Comparison of ENCODE assay signal across 20 mouse cellular contexts in genomic region chr6:115878694-115879093, GRCm38 (mm10). TPM values are rescaled to one million over a fixed set of nuclear protein-coding genes. Genes with fewer than 3 reads are reported as not detected.
DNase-seq lines count a peak whose midpoint lies in the region; ATAC-seq and TF ChIP-seq lines count a peak whose summit lies in the region.
"Had no signal": no experiment of that assay in that cellular context is flagged by ENCODE, and none has a peak within 500 bp of the region (broad histone marks: within the 10 kb centered on the region; RNA-seq: fewer than 3 reads in every experiment).

No protein-coding gene starts in this region.

- H3K9ac ChIP-seq in heart, adult 2 months (ENCODE audit: low read depth, low read length), result no peak overlapping the region
- no peak overlapping the region for H3K9ac ChIP-seq in heart, postnatal 0 days (replicated peaks; ENCODE audit: low read depth, low read length)
- H3K9ac ChIP-seq in lung, postnatal 0 days (replicated peaks; ENCODE audit: low read depth), result no peak overlapping the region
- no peak overlapping the region for H3K9ac ChIP-seq in hindbrain, postnatal 0 days (replicated peaks; ENCODE audit: low read length)
- H3K9ac ChIP-seq: limb, embryonic 15.5 days; liver, embryonic 15.5 days; midbrain, embryonic 13.5 days; neural tube, embryonic 12.5 days had no signal

- DNase-seq in heart, adult 2 months, result no peak
- DNase-seq in heart, postnatal 10 days, result no peak
- no peak for DNase-seq in heart, postnatal 0 days (ENCODE audit: low spot score)
- no peak for DNase-seq in heart, embryonic 10.5 days (ENCODE audit: low spot score)
- DNase-seq in lung, postnatal 0 days (ENCODE audit: low spot score), result peak; percentile 46
- DNase-seq in lung, postnatal 4 days, result no peak
- DNase-seq in hindbrain, postnatal 0 days (ENCODE audit: low spot score), result no peak
- DNase-seq: adrenal gland, postnatal 36 days; cerebellum, adult 18-20 months; right cerebral cortex, adult 18-20 months; thymus, postnatal 36 days had no signal

- no peak for ATAC-seq in heart, postnatal 0 days (ENCODE audit: insufficient read depth, low read depth)
- peak; percentile 43; the same call in 1 of the 2 replicates for ATAC-seq in lung, postnatal 0 days
- ATAC-seq in hindbrain, postnatal 0 days, result no peak
- ATAC-seq: hindbrain, embryonic 16.5 days; intestine, postnatal 0 days; midbrain, embryonic 13.5 days had no signal

- no peaks in the 10 kb centered on the region for H3K27me3 ChIP-seq in heart, adult 2 months (ENCODE audit: control insufficient read depth, insufficient read depth, low read length)
- no peaks in the 10 kb centered on the region for H3K27me3 ChIP-seq in heart, postnatal 0 days (ENCODE audit: control insufficient read depth, insufficient read depth, low read length)
- H3K27me3 ChIP-seq in heart, embryonic 10.5 days (ENCODE audit: insufficient read depth, poor library complexity, severe bottlenecking), result no peaks in the 10 kb centered on the region
- H3K27me3 ChIP-seq in lung, postnatal 0 days (replicated peaks; ENCODE audit: insufficient read depth, low read length), result no peaks in the 10 kb centered on the region
- no peaks in the 10 kb centered on the region for H3K27me3 ChIP-seq in hindbrain, postnatal 0 days (ENCODE audit: insufficient read depth, low read length)
- H3K27me3 ChIP-seq: limb, embryonic 15.5 days; liver, embryonic 15.5 days; midbrain, embryonic 13.5 days; neural tube, embryonic 12.5 days had no signal

- intact Hi-C loops in heart, adult 2 months (cut with DNase I), result no loop called here
- intact Hi-C loops in heart, postnatal 10 days (cut with DNase I), result no loop called here

- no peak overlapping the region for H3K4me3 ChIP-seq in heart, adult 2 months
- H3K4me3 ChIP-seq in heart, postnatal 0 days (ENCODE audit: low read depth, low read length), result no peak overlapping the region
- H3K4me3 ChIP-seq in heart, embryonic 10.5 days, result no peak overlapping the region
- no peak overlapping the region for H3K4me3 ChIP-seq in lung, postnatal 0 days (ENCODE audit: low read depth, low read length)
- no peak overlapping the region for H3K4me3 ChIP-seq in hindbrain, postnatal 0 days (ENCODE audit: low read length)
- H3K4me3 ChIP-seq: forebrain, embryonic 10.5 days; limb, embryonic 15.5 days; liver, embryonic 15.5 days; midbrain, embryonic 13.5 days; neural tube, embryonic 12.5 days had no signal

- H3K36me3 ChIP-seq in heart, adult 2 months (ENCODE audit: control insufficient read depth, insufficient read depth, low read length), result no peaks in the 10 kb centered on the region
- peaks cover 9% of the 10 kb centered on the region; the same call in 1 of the 2 replicates for H3K36me3 ChIP-seq in heart, postnatal 0 days (replicated peaks; ENCODE audit: control insufficient read depth, insufficient read depth, low read length)
- peaks cover 21% of the 10 kb centered on the region; the same call in 1 of the 2 replicates for H3K36me3 ChIP-seq in heart, embryonic 10.5 days
- H3K36me3 ChIP-seq in lung, postnatal 0 days (ENCODE audit: insufficient read depth, low read length), result no peaks in the 10 kb centered on the region
- peaks cover 18% of the 10 kb centered on the region; the same call in 1 of the 2 replicates for H3K36me3 ChIP-seq in hindbrain, postnatal 0 days (ENCODE audit: insufficient read depth, low read length)
- H3K36me3 ChIP-seq: G1E; liver, embryonic 15.5 days had no signal

- no peaks in the 10 kb centered on the region for H3K9me3 ChIP-seq in heart, postnatal 0 days (replicated peaks; ENCODE audit: control insufficient read depth, low read length)
- no peaks in the 10 kb centered on the region for H3K9me3 ChIP-seq in heart, embryonic 10.5 days
- no peaks in the 10 kb centered on the region for H3K9me3 ChIP-seq in lung, postnatal 0 days (ENCODE audit: low read length)
- H3K9me3 ChIP-seq in hindbrain, postnatal 0 days (ENCODE audit: low read length), result no peaks in the 10 kb centered on the region
- H3K9me3 ChIP-seq: forebrain, embryonic 10.5 days; G1E; limb, embryonic 15.5 days; liver, embryonic 15.5 days; midbrain, embryonic 13.5 days; neural tube, embryonic 12.5 days had no signal

- H3K79me2 ChIP-seq in heart, adult 2 months (replicated peaks; ENCODE audit: control insufficient read depth, insufficient read depth, low read length), result no peaks in the 10 kb centered on the region

- no peak overlapping the region for H3K4me2 ChIP-seq in heart, postnatal 0 days (ENCODE audit: low read depth, low read length)
- H3K4me2 ChIP-seq in lung, postnatal 0 days (replicated peaks; ENCODE audit: low read depth, low read length), result no peak overlapping the region
- H3K4me2 ChIP-seq in hindbrain, postnatal 0 days (ENCODE audit: low read depth, low read length), result no peak overlapping the region
- H3K4me2 ChIP-seq: limb, embryonic 15.5 days; liver, embryonic 15.5 days; midbrain, embryonic 13.5 days; neural tube, embryonic 12.5 days had no signal

- WGBS in heart, adult 2 months, result 39% methylated on average over 6 of the region's 6 CpGs
- WGBS in heart, postnatal 0 days, result 54% methylated on average over 6 of the region's 6 CpGs
- 60% methylated on average over 6 of the region's 6 CpGs for WGBS in heart, embryonic 10.5 days
- 25% methylated on average over 6 of the region's 6 CpGs for WGBS in lung, postnatal 0 days
- 80% methylated on average over 6 of the region's 6 CpGs for WGBS in hindbrain, postnatal 0 days

- H3K4me1 ChIP-seq in heart, adult 2 months (ENCODE audit: control insufficient read depth, insufficient read depth, low read length), result peaks cover 18% of the 10 kb centered on the region
- no peaks in the 10 kb centered on the region for H3K4me1 ChIP-seq in heart, postnatal 0 days (ENCODE audit: control insufficient read depth, insufficient read depth)
- peaks cover 29% of the 10 kb centered on the region for H3K4me1 ChIP-seq in heart, embryonic 10.5 days
- H3K4me1 ChIP-seq in lung, postnatal 0 days (ENCODE audit: insufficient read depth, low read depth, low read length), result peaks cover 6% of the 10 kb centered on the region; the same call in 1 of the 2 replicates
- H3K4me1 ChIP-seq in hindbrain, postnatal 0 days (ENCODE audit: insufficient read depth, low read length), result no peaks in the 10 kb centered on the region
- H3K4me1 ChIP-seq: forebrain, embryonic 10.5 days; liver, embryonic 15.5 days; midbrain, embryonic 13.5 days; neural tube, embryonic 12.5 days had no signal

- no peak for TF ChIP-seq POLR2A in heart, adult 2 months (IDR thresholded peaks at IDR 0.05; ENCODE audit: insufficient read depth, low read depth, low read length)

- 0 out of 2 replicates have a peak overlapping the region, but pooled peaks have one; percentile 15 for H3K27ac ChIP-seq in heart, adult 2 months
- peak overlapping the region; percentile 39; the same call in 1 of the 2 replicates for H3K27ac ChIP-seq in heart, postnatal 0 days (ENCODE audit: low read depth)
- no peak overlapping the region for H3K27ac ChIP-seq in heart, embryonic 10.5 days
- no peak overlapping the region; the same call in 1 of the 2 replicates for H3K27ac ChIP-seq in lung, postnatal 0 days (ENCODE audit: low read length)
- no peak overlapping the region for H3K27ac ChIP-seq in hindbrain, postnatal 0 days
- H3K27ac ChIP-seq: forebrain, embryonic 10.5 days; limb, embryonic 15.5 days; liver, embryonic 15.5 days; midbrain, embryonic 13.5 days; neural tube, embryonic 12.5 days had no signal

- TF ChIP-seq CTCF in heart, adult 2 months (IDR thresholded peaks at IDR 0.05), result no peak
- TF ChIP-seq CTCF in heart, postnatal 0 days (IDR thresholded peaks at IDR 0.05; ENCODE audit: low read depth), result no peak
- no peak for TF ChIP-seq CTCF in lung, postnatal 0 days (IDR thresholded peaks at IDR 0.05)
- no peak for TF ChIP-seq CTCF in hindbrain, postnatal 0 days (IDR thresholded peaks at IDR 0.05; ENCODE audit: low read depth)

- TF ChIP-seq EP300 in heart, adult 2 months (IDR thresholded peaks at IDR 0.05; ENCODE audit: insufficient read depth, low read depth, low read length), result peak; percentile 58; the same call in 1 of the 2 replicates
- no peak for TF ChIP-seq EP300 in heart, postnatal 0 days (IDR thresholded peaks at IDR 0.05; ENCODE audit: low read depth)
- peak; percentile 20; the same call in 1 of the 2 replicates for TF ChIP-seq EP300 in lung, postnatal 0 days (IDR thresholded peaks at IDR 0.05)

RNA-seq across cellular contexts. Expression of gene Ift122, which starts 25.4 kb away (rescaled TPM):
- 1 to 10 TPM; 6.6 to 7.3 TPM for total RNA-seq in heart, adult 2 months (2021)
- 12.8 and 15.2 TPM in 2 replicates for polyA plus RNA-seq in heart, adult 2 months (2012; rRNA removed)
- total RNA-seq in heart, postnatal 10 days (2021), result 10 to 100 TPM; 22.4 to 22.9 TPM
- 17.8 and 25.8 TPM in 2 replicates for total RNA-seq in heart, postnatal 0 days (2014; rRNA removed; ENCODE audit: low replicate concordance)
- polyA plus RNA-seq in heart, postnatal 0 days (2015; fragmentation: Nextera tagmentation; extraction: Ambion mirVana), result 13.3 and 13.5 TPM in 2 replicates
- 27.0 and 31.3 TPM in 2 replicates for polyA plus RNA-seq in heart, embryonic 10.5 days (2016; fragmentation: Nextera tagmentation; extraction: Ambion mirVana)
- polyA plus RNA-seq in lung, postnatal 0 days (2015; fragmentation: Nextera tagmentation; extraction: Ambion mirVana), result 8.3 and 10.4 TPM in 2 replicates
- total RNA-seq in hindbrain, postnatal 0 days (2014; rRNA removed), result 29.3 and 29.4 TPM in 2 replicates
- polyA plus RNA-seq in hindbrain, postnatal 0 days (2015; fragmentation: Nextera tagmentation; extraction: Ambion mirVana), result 19.2 and 19.7 TPM in 2 replicates

RNA-seq across cellular contexts. Expression of gene Mbd4, which starts 25.5 kb away (rescaled TPM):
- total RNA-seq in heart, adult 2 months (2021), result 1 to 10 TPM in 1 of 2 experiments, under 1 TPM in 1; 0.93 to 1.5 TPM
- 1.2 and 1.5 TPM in 2 replicates for polyA plus RNA-seq in heart, adult 2 months (2012; rRNA removed)
- total RNA-seq in heart, postnatal 10 days (2021), result 1 to 10 TPM; 2.6 to 3.5 TPM
- 1.2 and 1.5 TPM in 2 replicates for total RNA-seq in heart, postnatal 0 days (2014; rRNA removed; ENCODE audit: low replicate concordance)
- 3.4 and 4.8 TPM in 2 replicates for polyA plus RNA-seq in heart, postnatal 0 days (2015; fragmentation: Nextera tagmentation; extraction: Ambion mirVana)
- polyA plus RNA-seq in heart, embryonic 10.5 days (2016; fragmentation: Nextera tagmentation; extraction: Ambion mirVana), result 15.2 and 22.4 TPM in 2 replicates
- polyA plus RNA-seq in lung, postnatal 0 days (2015; fragmentation: Nextera tagmentation; extraction: Ambion mirVana), result 4.5 and 6.7 TPM in 2 replicates
- 2.9 and 3.8 TPM in 2 replicates for total RNA-seq in hindbrain, postnatal 0 days (2014; rRNA removed)
- polyA plus RNA-seq in hindbrain, postnatal 0 days (2015; fragmentation: Nextera tagmentation; extraction: Ambion mirVana), result 5.6 and 6.5 TPM in 2 replicates

RNA-seq across cellular contexts. Expression of gene Efcab12, which starts 40.5 kb away (rescaled TPM):
- under 1 TPM; 0.16 to 0.26 TPM for total RNA-seq in heart, adult 2 months (2021)
- polyA plus RNA-seq in heart, adult 2 months (2012; rRNA removed), result 0.06 and 0.14 TPM in 2 replicates
- total RNA-seq in heart, postnatal 10 days (2021), result under 1 TPM; 0.79 TPM
- total RNA-seq in heart, postnatal 0 days (2014; rRNA removed; ENCODE audit: low replicate concordance), result 1.5 TPM in 1 of 2 replicates, not detected in the other
- 0.29 and 0.30 TPM in 2 replicates for polyA plus RNA-seq in heart, postnatal 0 days (2015; fragmentation: Nextera tagmentation; extraction: Ambion mirVana)
- 0.46 and 0.74 TPM in 2 replicates for polyA plus RNA-seq in heart, embryonic 10.5 days (2016; fragmentation: Nextera tagmentation; extraction: Ambion mirVana)
- polyA plus RNA-seq in lung, postnatal 0 days (2015; fragmentation: Nextera tagmentation; extraction: Ambion mirVana), result 1.5 and 2.0 TPM in 2 replicates
- 1.8 and 2.4 TPM in 2 replicates for total RNA-seq in hindbrain, postnatal 0 days (2014; rRNA removed)
- 1.6 and 2.0 TPM in 2 replicates for polyA plus RNA-seq in hindbrain, postnatal 0 days (2015; fragmentation: Nextera tagmentation; extraction: Ambion mirVana)
- polyA plus RNA-seq: G1E had no signal

RNA-seq across cellular contexts. Expression of gene Rho, which starts 52.9 kb away (rescaled TPM):
- total RNA-seq in heart, adult 2 months (2021), result under 1 TPM in 1 of 2 experiments, not detected in 1; 0.23 TPM
- 0.44 and 1.3 TPM in 2 replicates for polyA plus RNA-seq in heart, adult 2 months (2012; rRNA removed)
- total RNA-seq in heart, postnatal 10 days (2021), result under 1 TPM; 0.07 to 0.20 TPM
- 1.3 TPM in 1 of 2 replicates, not detected in the other for total RNA-seq in heart, postnatal 0 days (2014; rRNA removed; ENCODE audit: low replicate concordance)
- 0.04 TPM in 1 of 2 replicates, not detected in the other for polyA plus RNA-seq in heart, postnatal 0 days (2015; fragmentation: Nextera tagmentation; extraction: Ambion mirVana)
- 0.28 TPM in 1 of 2 replicates, not detected in the other for polyA plus RNA-seq in heart, embryonic 10.5 days (2016; fragmentation: Nextera tagmentation; extraction: Ambion mirVana)
- polyA plus RNA-seq in lung, postnatal 0 days (2015; fragmentation: Nextera tagmentation; extraction: Ambion mirVana), result 0.04 TPM in 1 of 2 replicates, not detected in the other
- 0.37 and 1.1 TPM in 2 replicates for total RNA-seq in hindbrain, postnatal 0 days (2014; rRNA removed)
- polyA plus RNA-seq in hindbrain, postnatal 0 days (2015; fragmentation: Nextera tagmentation; extraction: Ambion mirVana), result 0.08 and 0.09 TPM in 2 replicates
- total RNA-seq: granulocyte monocyte progenitor cell, adult 5-6 weeks had no signal
- polyA plus RNA-seq: G1E; liver, embryonic 15.5 days had no signal

Comparison
In these comparisons a context has a peak if more than half of its experiments do, and no peak if none do; other contexts are left out.
1. H3K27ac ChIP-seq: peak in heart, adult 2 months (single experiment) and heart, postnatal 0 days (single experiment); none in heart, embryonic 10.5 days (single experiment), lung, postnatal 0 days (single experiment) and hindbrain, postnatal 0 days (single experiment).